Mouse (Mus musculus): ENCODE measurements around the gene Sall4.

DNA sequence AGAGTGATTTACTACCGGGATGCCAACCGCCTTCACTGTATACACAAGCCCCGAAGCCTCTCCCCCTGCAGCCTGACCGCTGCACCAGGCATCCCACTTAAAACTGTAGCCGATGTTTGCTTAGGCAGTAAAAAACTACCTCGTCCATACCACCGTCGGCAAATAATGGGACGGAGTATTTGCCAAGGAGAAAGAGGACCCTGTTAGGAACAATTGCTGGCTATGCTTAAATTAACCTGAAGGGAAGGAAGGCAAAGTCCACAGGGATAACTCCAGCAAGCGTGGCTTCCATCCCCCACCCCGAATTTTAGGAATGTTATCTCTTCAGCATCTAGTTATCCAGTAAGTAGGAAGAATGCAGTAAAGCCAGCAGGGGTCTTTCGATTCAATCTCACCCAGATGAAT is 5.3 kb downstream of the Sall4 start:
- TF ChIP-seq POLR2A (IDR thresholded peaks at IDR 0.05; ENCODE audit: low read depth, low read length) (no peak), CTCF (conservative IDR thresholded peaks at IDR 0.05; ENCODE audit: insufficient read depth, insufficient read length, low read depth, low read length) (no peak)
